Mouse (Mus musculus): ENCODE data around the gene Sox6. TPM values are rescaled to one million over a fixed set of nuclear protein-coding genes. Genes with fewer than 3 reads are reported as not detected.

Gene Sox6
- polyA plus RNA-seq, 1 experiment = not detected

DNA sequence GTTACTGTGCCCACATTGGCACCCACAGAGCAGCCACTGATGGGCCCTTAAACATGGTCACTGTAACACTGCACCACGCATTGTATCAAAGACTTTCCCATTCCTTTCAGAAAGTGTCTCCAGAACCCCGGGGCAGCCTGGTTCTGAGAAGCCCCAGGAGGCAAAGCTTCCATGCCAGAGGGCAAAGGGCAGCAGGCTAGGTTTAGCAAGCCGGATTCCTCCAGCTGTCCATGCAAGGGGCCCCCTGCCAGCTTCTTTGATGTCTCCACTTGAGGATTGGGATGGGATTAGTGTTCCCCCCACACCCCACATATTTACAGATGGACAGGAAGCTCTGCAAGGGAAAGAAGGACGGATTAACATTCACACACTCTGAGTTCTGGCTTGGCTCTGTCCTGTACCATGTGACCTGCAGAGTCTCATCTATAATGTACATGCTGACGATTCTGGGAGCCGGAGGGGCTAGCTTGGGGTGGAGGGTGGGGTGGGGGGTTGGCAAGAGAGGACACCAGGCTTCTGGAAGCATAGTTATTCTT lies 592.0 kb downstream of the Sox6 start:
- Histone ChIP-seq H3K4me3 (ENCODE audit: insufficient read depth, low read length) (no peak overlapping the region), H3K4me1 (ENCODE audit: control insufficient read depth, insufficient read depth, low read length) (no peaks in the 10 kb centered on the region), H3K27ac (ENCODE audit: insufficient read depth, low read depth, low read length) (no peak overlapping the region)
- no peak for TF ChIP-seq POLR2A (IDR thresholded peaks at IDR 0.05; ENCODE audit: borderline replicate concordance, low read depth, low read length)
- TF ChIP-seq CTCF (IDR thresholded peaks at IDR 0.05; ENCODE audit: low read depth, low read length) = no peak

DNA sequence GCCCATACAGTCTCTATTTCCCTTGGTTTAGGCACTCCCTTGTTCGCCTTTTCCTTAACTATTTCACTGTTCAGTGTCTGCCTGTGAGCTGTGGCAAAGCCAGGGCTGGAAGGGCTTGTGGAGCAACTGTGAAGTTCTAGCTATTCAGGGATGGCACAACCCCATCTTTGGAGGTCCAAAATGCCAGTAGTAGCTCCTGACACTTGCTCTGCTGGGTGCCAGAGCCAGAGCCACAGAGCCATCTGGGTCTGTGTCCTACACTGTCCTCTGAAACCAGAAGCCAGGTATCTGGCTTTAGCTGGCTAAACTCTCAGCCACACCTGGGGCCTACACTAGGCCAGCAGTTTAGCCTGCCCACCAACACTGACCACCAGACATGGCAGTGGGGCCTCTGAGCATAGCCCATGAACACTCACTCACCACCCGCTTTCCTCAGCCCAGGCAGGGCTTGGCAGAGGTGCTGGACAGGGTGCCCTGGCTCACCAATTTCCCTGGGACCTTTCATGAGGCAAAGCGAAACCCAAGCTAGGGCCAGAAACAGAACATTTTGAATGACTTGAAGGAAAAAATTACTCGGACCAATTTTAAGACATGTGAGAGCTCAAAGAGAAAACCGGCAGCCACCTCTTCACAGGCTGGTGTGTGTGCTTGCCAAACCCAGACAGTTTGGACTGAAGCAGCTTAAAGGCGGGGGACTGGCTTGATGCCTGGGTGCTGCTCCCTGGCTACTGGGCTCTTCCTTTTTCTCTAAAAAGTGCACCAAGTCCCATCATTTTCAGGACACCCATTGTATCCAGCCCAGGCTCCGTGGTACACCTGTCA lies 612.2 kb downstream of the Sox6 start:
- TF ChIP-seq POLR2A (IDR thresholded peaks at IDR 0.05; ENCODE audit: borderline replicate concordance, low read depth, low read length) = no peak
- TF ChIP-seq CTCF (IDR thresholded peaks at IDR 0.05; ENCODE audit: low read depth, low read length) = no peak
- H3K4me3 ChIP-seq (ENCODE audit: insufficient read depth, low read length) = no peak overlapping the region
- H3K4me1 ChIP-seq (ENCODE audit: control insufficient read depth, insufficient read depth, low read length) = no peaks in the 10 kb centered on the region
- H3K27ac ChIP-seq (ENCODE audit: insufficient read depth, low read depth, low read length) = no peak overlapping the region

DNA sequence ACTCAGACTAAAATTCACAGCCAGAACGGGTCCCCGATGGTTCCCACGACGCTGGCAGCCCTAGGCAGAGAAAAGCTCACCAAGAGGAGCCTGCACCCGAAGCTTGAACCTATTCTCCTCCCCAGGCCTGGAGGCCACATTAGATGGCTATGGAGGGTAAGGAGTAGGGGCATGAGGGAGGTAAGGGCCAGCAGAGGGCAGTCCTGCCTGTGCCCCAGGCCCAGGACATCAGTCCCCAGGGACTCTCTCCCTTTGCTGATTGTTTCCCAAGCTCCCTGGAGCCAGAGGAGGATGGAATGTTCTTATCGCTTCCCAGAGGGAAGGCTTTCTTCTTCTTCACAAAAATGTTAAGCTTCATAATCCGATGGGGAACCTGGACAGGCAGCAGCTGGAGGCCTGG lies 615.8 kb downstream of the Sox6 start:
- no peak overlapping the region for H3K27ac ChIP-seq (ENCODE audit: insufficient read depth, low read depth, low read length)
- H3K4me1 ChIP-seq (ENCODE audit: control insufficient read depth, insufficient read depth, low read length) = no peaks in the 10 kb centered on the region
- TF ChIP-seq CTCF (IDR thresholded peaks at IDR 0.05; ENCODE audit: low read depth, low read length) = no peak
- TF ChIP-seq POLR2A (IDR thresholded peaks at IDR 0.05; ENCODE audit: borderline replicate concordance, low read depth, low read length) = no peak
- no peak overlapping the region for H3K4me3 ChIP-seq (ENCODE audit: insufficient read depth, low read length)

DNA sequence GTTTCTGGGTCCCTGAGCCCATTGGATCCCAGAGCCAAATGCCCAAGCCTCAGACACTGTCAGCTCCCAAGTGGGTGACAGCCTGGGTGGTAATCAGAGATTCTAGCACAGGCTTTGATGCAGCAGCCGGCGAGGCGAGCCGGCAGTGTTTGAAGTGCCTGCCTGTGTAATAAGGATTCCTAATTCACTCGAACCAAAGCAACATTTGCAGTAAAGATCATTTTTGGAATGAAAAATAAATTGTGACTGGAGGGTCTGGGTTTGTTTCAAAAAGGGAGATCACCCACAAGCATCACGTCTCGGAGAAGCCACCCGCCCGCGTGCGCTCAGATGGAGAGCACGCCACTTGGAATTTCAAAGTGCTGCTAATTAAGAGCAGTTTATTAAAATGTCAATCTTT lies 617.6 kb downstream of the Sox6 start:
- Histone ChIP-seq H3K4me1 (ENCODE audit: control insufficient read depth, insufficient read depth, low read length) (no peaks in the 10 kb centered on the region), H3K4me3 (ENCODE audit: insufficient read depth, low read length) (no peak overlapping the region), H3K27ac (ENCODE audit: insufficient read depth, low read depth, low read length) (no peak overlapping the region)
- TF ChIP-seq POLR2A (IDR thresholded peaks at IDR 0.05; ENCODE audit: borderline replicate concordance, low read depth, low read length) (no peak), CTCF (IDR thresholded peaks at IDR 0.05; ENCODE audit: low read depth, low read length) (no peak)

Other genes with a start within 250 kb of the Sox6 start
- 94.7 and 122 TPM in 2 replicates for gene 1110004F10Rik, start 601 bp upstream of the Sox6 start, polyA plus RNA-seq (2012; ENCODE audit: insufficient read depth, insufficient read length, missing spikeins)
- not detected in 2 replicates for gene Gm4353, start 45.8 kb upstream of the Sox6 start, polyA plus RNA-seq (2012; ENCODE audit: insufficient read depth, insufficient read length, missing spikeins)